Mouse (Mus musculus): ENCODE measurements at regions not wholly inside any gene's neighbourhood (a gene's known extent, or its start where the extent isn't known, plus 50 kb on each side); places are given as distances from the start of the nearest gene placed in this dataset.

DNA sequence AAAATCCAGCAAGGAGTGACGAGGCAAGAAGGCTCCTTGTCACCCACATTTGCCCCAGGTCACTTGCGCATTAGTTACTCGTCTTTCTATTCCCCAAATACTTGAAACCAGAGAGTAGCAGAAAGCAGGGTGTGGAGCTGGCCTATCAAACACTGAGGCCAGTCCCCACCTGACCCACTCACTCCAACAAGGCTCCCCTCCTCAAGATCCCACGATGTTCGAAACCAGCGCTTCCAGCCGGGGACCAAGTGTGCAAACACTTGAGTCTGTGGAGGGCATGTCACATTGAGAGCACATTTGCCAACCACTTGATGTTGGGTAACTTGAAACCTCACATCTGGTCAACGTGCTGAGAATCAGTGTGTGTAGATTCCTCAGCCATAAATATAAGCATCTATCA, 148.4 kb upstream of the Sdk2 start:
- 74% methylated on average over 8 of the region's 8 CpGs for WGBS
- H3K4me3 ChIP-seq (replicated peaks; ENCODE audit: control insufficient read depth, low read depth, low read length): no peak overlapping the region
- H3K4me1 ChIP-seq (ENCODE audit: control insufficient read depth, insufficient read depth, low read length): no peaks in the 10 kb centered on the region
- TF ChIP-seq POLR2A (IDR thresholded peaks at IDR 0.05; ENCODE audit: borderline replicate concordance, control insufficient read depth, low read depth, low read length) (no peak), CTCF (IDR thresholded peaks at IDR 0.05; ENCODE audit: control insufficient read depth, insufficient read depth, low read length) (no peak)
- H3K27ac ChIP-seq (ENCODE audit: control insufficient read depth, insufficient read depth, low read depth, low read length, poor library complexity): no peak overlapping the region

DNA sequence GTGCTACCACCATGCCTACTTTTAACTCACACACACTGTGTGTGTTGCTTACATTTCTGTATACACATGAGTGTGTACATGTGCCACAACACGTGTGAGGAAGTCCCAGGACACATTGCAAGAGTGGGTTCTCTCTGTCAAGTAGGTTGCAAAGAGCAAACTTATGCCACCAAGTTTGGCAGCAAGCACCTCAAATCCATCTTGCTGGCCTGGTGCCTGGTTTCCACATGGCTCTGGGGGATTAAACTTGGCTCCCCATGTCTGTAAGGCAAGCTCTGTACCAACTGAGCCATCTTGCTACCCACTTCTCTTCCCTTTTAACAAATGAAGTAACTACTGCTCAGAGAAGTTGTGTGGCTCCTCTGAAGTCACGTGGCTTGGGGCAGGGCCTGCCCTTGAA, 145.3 kb upstream of the Sdk2 start:
- TF ChIP-seq CTCF (IDR thresholded peaks at IDR 0.05; ENCODE audit: control insufficient read depth, insufficient read depth, low read length) (no peak), POLR2A (IDR thresholded peaks at IDR 0.05; ENCODE audit: borderline replicate concordance, control insufficient read depth, low read depth, low read length) (no peak)
- Histone ChIP-seq H3K27ac (ENCODE audit: control insufficient read depth, insufficient read depth, low read depth, low read length, poor library complexity) (no peak overlapping the region), H3K4me1 (ENCODE audit: control insufficient read depth, insufficient read depth, low read length) (peaks cover 2% of the 10 kb centered on the region; the same call in 1 of the 2 replicates), H3K4me3 (replicated peaks; ENCODE audit: control insufficient read depth, low read depth, low read length) (no peak overlapping the region)
- WGBS: 49% methylated on average over 2 of the region's 2 CpGs

DNA sequence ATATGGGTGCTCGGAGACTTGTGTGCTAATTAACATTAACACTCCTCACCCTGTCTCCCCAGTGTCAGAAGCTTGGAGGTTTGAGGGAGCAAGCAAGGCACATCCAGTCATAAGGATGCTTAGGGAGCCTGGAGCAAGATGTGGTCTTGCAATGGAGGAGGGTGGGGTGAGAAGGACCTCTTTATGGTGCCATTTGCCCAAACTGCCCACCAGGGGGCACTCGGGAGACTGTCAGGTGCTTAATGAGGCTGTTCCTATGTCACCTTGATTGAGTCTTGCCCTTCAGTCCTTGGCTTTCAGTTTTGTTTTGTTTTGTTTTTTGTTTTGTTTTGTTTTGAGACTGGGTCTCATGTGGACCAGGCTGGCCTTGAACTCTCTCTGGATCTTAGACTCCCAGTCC, 138.3 kb upstream of the Sdk2 start:
- peak; percentile 81 for TF ChIP-seq CTCF (IDR thresholded peaks at IDR 0.05; ENCODE audit: control insufficient read depth, insufficient read depth, low read length)
- TF ChIP-seq POLR2A (IDR thresholded peaks at IDR 0.05; ENCODE audit: borderline replicate concordance, control insufficient read depth, low read depth, low read length): no peak
- WGBS: 41% methylated on average over 2 of the region's 2 CpGs
- H3K4me1 ChIP-seq (ENCODE audit: control insufficient read depth, insufficient read depth, low read length): peaks cover 2% of the 10 kb centered on the region; the same call in 1 of the 2 replicates
- no peak overlapping the region for H3K4me3 ChIP-seq (replicated peaks; ENCODE audit: control insufficient read depth, low read depth, low read length)
- H3K27ac ChIP-seq (ENCODE audit: control insufficient read depth, insufficient read depth, low read depth, low read length, poor library complexity): no peak overlapping the region

- 83% methylated on average over 9 of the region's 9 CpGs for WGBS
- TF ChIP-seq CTCF (IDR thresholded peaks at IDR 0.05; ENCODE audit: control insufficient read depth, insufficient read depth, low read length) (no peak), POLR2A (IDR thresholded peaks at IDR 0.05; ENCODE audit: borderline replicate concordance, control insufficient read depth, low read depth, low read length) (no peak)
- H3K4me3 ChIP-seq (replicated peaks; ENCODE audit: control insufficient read depth, low read depth, low read length): no peak overlapping the region
- no peaks in the 10 kb centered on the region; the same call in 1 of the 2 replicates for H3K4me1 ChIP-seq (ENCODE audit: control insufficient read depth, insufficient read depth, low read length)
- no peak overlapping the region for H3K27ac ChIP-seq (ENCODE audit: control insufficient read depth, insufficient read depth, low read depth, low read length, poor library complexity)
Measured at GRCm38 (mm10) chr11:114203416-114203815, 136.6 kb upstream of the Sdk2 start.

DNA sequence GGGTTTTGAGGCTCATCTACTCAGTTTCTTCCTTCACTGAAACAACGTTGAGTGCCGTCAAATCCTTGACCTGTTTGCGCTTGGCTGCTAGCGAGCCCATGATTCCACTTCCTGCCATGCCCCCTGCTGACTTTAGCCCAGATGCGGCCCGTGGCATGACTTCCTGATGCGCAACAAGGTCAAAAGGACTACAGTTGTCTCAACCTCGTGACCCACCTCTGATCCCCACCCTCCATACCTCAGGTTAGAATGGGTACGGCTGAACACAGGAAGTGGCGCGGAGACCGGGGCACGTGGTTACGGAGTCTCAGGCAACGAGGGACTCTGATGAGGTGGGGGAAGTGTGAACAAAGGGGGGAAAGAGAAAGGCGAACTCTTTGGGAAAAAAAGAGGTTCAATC, 135.6 kb upstream of the Sdk2 start:
- Histone ChIP-seq H3K4me3 (replicated peaks; ENCODE audit: control insufficient read depth, low read depth, low read length) (no peak overlapping the region), H3K27ac (ENCODE audit: control insufficient read depth, insufficient read depth, low read depth, low read length, poor library complexity) (no peak overlapping the region), H3K4me1 (ENCODE audit: control insufficient read depth, insufficient read depth, low read length) (no peaks in the 10 kb centered on the region; the same call in 1 of the 2 replicates)
- no peak for TF ChIP-seq CTCF (IDR thresholded peaks at IDR 0.05; ENCODE audit: control insufficient read depth, insufficient read depth, low read length)
- WGBS: 78% methylated on average over 16 of the region's 16 CpGs

DNA sequence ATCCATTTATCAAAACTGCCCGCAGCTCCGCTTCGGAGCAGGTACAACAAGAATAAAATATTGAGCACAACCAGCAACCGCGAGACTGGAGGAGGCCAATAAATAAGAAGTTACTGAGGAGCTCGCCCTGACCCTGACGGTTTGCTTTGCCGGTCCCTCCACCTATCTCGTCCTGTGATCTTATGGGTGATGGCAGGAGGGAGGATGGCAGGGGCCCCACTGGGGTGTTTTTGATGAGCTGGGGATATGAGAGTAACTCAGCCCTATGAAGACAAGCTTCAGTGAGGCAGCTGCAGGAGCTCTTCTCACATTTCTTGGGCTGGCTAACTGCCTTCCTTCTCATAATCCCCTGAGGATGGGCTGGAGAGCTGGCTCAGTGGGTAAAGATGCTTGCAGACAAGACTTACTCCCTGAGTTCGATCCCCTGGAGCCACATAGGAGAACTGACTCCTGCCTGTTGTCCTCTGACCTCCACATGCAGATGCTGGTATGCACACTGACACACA, 132.3 kb upstream of the Sdk2 start:
- no peak for TF ChIP-seq POLR2A (IDR thresholded peaks at IDR 0.05; ENCODE audit: borderline replicate concordance, control insufficient read depth, low read depth, low read length)
- no peak for TF ChIP-seq CTCF (IDR thresholded peaks at IDR 0.05; ENCODE audit: control insufficient read depth, insufficient read depth, low read length)
- H3K4me1 ChIP-seq (ENCODE audit: control insufficient read depth, insufficient read depth, low read length): no peaks in the 10 kb centered on the region; the same call in 1 of the 2 replicates
- no peak overlapping the region for H3K27ac ChIP-seq (ENCODE audit: control insufficient read depth, insufficient read depth, low read depth, low read length, poor library complexity)
- WGBS: 60% methylated on average over 10 of the region's 10 CpGs
- H3K4me3 ChIP-seq (replicated peaks; ENCODE audit: control insufficient read depth, low read depth, low read length): no peak overlapping the region

DNA sequence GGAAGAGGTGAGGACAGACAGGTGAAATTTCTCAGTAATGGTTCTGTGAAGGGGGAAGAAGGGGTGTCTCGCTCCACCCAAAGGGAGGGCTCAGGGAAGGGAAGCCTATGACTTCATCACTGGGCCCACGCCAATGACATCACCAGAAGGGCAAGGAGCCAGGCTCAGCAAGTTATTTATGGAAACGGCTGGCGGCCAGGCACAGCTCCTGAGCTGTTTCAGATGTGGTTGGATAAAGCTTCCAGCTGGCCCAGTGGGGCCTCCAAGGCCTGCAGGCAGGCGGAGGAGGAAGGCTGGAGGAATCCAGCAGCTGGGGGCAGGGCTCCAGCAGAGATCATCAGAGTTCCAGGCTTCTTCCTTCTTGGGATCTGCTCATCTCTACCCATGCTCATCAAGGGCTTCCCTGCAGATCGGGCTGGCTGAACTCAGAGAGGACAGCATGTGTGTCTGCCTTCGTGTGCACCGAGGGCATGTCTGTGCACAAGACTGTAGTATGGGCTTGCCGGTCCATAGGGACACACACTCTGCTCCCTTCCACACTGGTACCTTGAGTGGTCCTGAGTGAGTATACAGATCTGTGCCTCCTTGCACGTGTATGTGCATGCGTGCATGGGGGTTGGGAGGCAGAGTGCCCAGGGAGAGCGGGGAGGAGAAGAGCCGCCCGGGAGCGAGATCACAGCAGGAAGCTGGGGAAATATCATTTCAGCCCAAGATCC, 131.6 kb upstream of the Sdk2 start:
- Histone ChIP-seq H3K4me3 (replicated peaks; ENCODE audit: control insufficient read depth, low read depth, low read length) (no peak overlapping the region), H3K27ac (ENCODE audit: control insufficient read depth, insufficient read depth, low read depth, low read length, poor library complexity) (no peak overlapping the region), H3K4me1 (ENCODE audit: control insufficient read depth, insufficient read depth, low read length) (no peaks in the 10 kb centered on the region; the same call in 1 of the 2 replicates)
- 50% methylated on average over 15 of the region's 15 CpGs for WGBS
- TF ChIP-seq POLR2A (IDR thresholded peaks at IDR 0.05; ENCODE audit: borderline replicate concordance, control insufficient read depth, low read depth, low read length) (no peak), CTCF (IDR thresholded peaks at IDR 0.05; ENCODE audit: control insufficient read depth, insufficient read depth, low read length) (no peak)

- WGBS: 84% methylated on average over 2 of the region's 2 CpGs
- no peaks in the 10 kb centered on the region; the same call in 1 of the 2 replicates for H3K4me1 ChIP-seq (ENCODE audit: control insufficient read depth, insufficient read depth, low read length)
- TF ChIP-seq POLR2A (IDR thresholded peaks at IDR 0.05; ENCODE audit: borderline replicate concordance, control insufficient read depth, low read depth, low read length) (no peak), CTCF (IDR thresholded peaks at IDR 0.05; ENCODE audit: control insufficient read depth, insufficient read depth, low read length) (no peak)
- no peak overlapping the region for H3K4me3 ChIP-seq (replicated peaks; ENCODE audit: control insufficient read depth, low read depth, low read length)
- no peak overlapping the region for H3K27ac ChIP-seq (ENCODE audit: control insufficient read depth, insufficient read depth, low read depth, low read length, poor library complexity)
Measured at GRCm38 (mm10) chr11:114195291-114195690, 128.4 kb upstream of the Sdk2 start.
